Mouse (Mus musculus) erythroblast, embryonic 14.5 days (primary cell): ENCODE data around the gene Hbs1l.

Experiments
- GATA1 ChIP-seq: IDR thresholded peaks from 2 replicates; pipeline ENCODE4 v1.6.1; 2012; ENCODE audit warnings: low read length, inconsistent platforms, mixed read lengths
- TAL1 ChIP-seq: IDR thresholded peaks from 3 replicates; pipeline ENCODE4 v1.6.1; 2012; ENCODE audit warnings: low read length, inconsistent platforms, mixed read lengths

GRCm38 (mm10) chr10:21382914-21383313 lies 87.1 kb downstream of the Hbs1l start:
- TF ChIP-seq TAL1 (no peak), GATA1 (no peak)
